Mouse (Mus musculus) heart, postnatal 0 days (tissue): ENCODE results near the gene Doc2a.

Experiments
- CTCF ChIP-seq: IDR thresholded peaks from 2 replicates; pipeline ENCODE4 v1.5.1; 2016; ENCODE audit warnings: antibody characterized with exemption, control low read depth, low read depth
- EP300 ChIP-seq: IDR thresholded peaks from 2 replicates; pipeline ENCODE4 v1.6.1; 2016; ENCODE audit warnings: antibody characterized with exemption, low read depth

- TF ChIP-seq EP300 = no peak
- TF ChIP-seq CTCF = no peak
Measured at GRCm38 (mm10) chr7:126801057-126801422, 46.2 kb upstream of the Doc2a start.
